Mouse (Mus musculus) adrenal gland, postnatal 10 days (tissue): Measurements from ENCODE around the gene Cmtm6. TPM values are rescaled to one million over a fixed set of nuclear protein-coding genes. Genes with fewer than 3 reads are reported as not detected.
A peak's percentile ranks its signal among the peaks of the same experiment; 100 is the strongest.

Source experiments
- DNase-seq: peaks from one replicate; pipeline ENCODE4 v3.0.0; 2021; ENCODE audit warnings: mixed read lengths
- total RNA-seq, 2 experiments: library from RNA; stranded (reverse); gene quantifications; 2 replicates each; pipeline ENCODE4 v1.2.3; 2021

Cmtm6 gene
- total RNA-seq, 2 experiments from 2014 or later, result 59.4 to 61.0 TPM

GRCm38 (mm10) chr9:114771565-114771964 is 40.6 kb downstream of the Cmtm6 start:
- no peak for DNase-seq

GRCm38 (mm10) chr9:114774629-114775028 is 43.7 kb downstream of the Cmtm6 start:
- DNase-seq, result no peak

GRCm38 (mm10) chr9:114775272-114775671 is 44.4 kb downstream of the Cmtm6 start:
- DNase-seq, result peak; percentile 46

- DNase-seq, result no peak
Observed at GRCm38 (mm10) chr9:114776361-114776760, 45.4 kb downstream of the Cmtm6 start.

- DNase-seq, result no peak
Observed at GRCm38 (mm10) chr9:114777178-114778046, 46.5 kb downstream of the Cmtm6 start.

GRCm38 (mm10) chr9:114778047-114778390 is 47.1 kb downstream of the Cmtm6 start:
- DNase-seq, result no peak

GRCm38 (mm10) chr9:114778877-114779276 is 48.0 kb downstream of the Cmtm6 start:
- no peak for DNase-seq

- DNase-seq, result peak; percentile 38
Observed at GRCm38 (mm10) chr9:114779984-114780745, 49.2 kb downstream of the Cmtm6 start.

- DNase-seq, result peak; percentile 72
Observed at GRCm38 (mm10) chr9:114780746-114781525, 50.0 kb downstream of the Cmtm6 start.

GRCm38 (mm10) chr9:114781526-114782212 is 50.8 kb downstream of the Cmtm6 start, which contains the start of gene Cmtm7:
Cmtm7 (minus strand) TSS chr9:114781856.
- DNase-seq, result peak; percentile 89

GRCm38 (mm10) chr9:114785432-114786125 is 54.7 kb downstream of the Cmtm6 start:
- DNase-seq, result no peak

GRCm38 (mm10) chr9:114787134-114787533 is 56.2 kb downstream of the Cmtm6 start:
- DNase-seq, result no peak

GRCm38 (mm10) chr9:114787716-114788115 is 56.8 kb downstream of the Cmtm6 start:
- no peak for DNase-seq

GRCm38 (mm10) chr9:114788697-114789096 is 57.8 kb downstream of the Cmtm6 start:
- DNase-seq, result no peak

GRCm38 (mm10) chr9:114789557-114789956 is 58.6 kb downstream of the Cmtm6 start:
- DNase-seq, result no peak

- DNase-seq, result no peak
Observed at GRCm38 (mm10) chr9:114789989-114790388, 59.1 kb downstream of the Cmtm6 start.

- DNase-seq, result no peak
Observed at GRCm38 (mm10) chr9:114793764-114794295, 62.9 kb downstream of the Cmtm6 start.

- DNase-seq, result no peak
Observed at GRCm38 (mm10) chr9:114794491-114794890, 63.6 kb downstream of the Cmtm6 start.

- no peak for DNase-seq
Observed at GRCm38 (mm10) chr9:114796473-114797050, 65.6 kb downstream of the Cmtm6 start.

- DNase-seq, result peak; percentile 90
Observed at GRCm38 (mm10) chr9:114797329-114798004, 66.6 kb downstream of the Cmtm6 start.
